Mouse (Mus musculus) lung, postnatal 36 days (tissue): Measurements from ENCODE around the gene P4hb.
"Not testable (repeated sequence)": the region's sequence is repeated elsewhere in the genome, so short reads cannot be mapped to it uniquely, and the experiment has no call there.

Source experiments
- DNase-seq: peaks from one replicate; pipeline ENCODE4 v3.0.0; 2022; ENCODE audit warnings: mixed read lengths

P4hb gene

DNA sequence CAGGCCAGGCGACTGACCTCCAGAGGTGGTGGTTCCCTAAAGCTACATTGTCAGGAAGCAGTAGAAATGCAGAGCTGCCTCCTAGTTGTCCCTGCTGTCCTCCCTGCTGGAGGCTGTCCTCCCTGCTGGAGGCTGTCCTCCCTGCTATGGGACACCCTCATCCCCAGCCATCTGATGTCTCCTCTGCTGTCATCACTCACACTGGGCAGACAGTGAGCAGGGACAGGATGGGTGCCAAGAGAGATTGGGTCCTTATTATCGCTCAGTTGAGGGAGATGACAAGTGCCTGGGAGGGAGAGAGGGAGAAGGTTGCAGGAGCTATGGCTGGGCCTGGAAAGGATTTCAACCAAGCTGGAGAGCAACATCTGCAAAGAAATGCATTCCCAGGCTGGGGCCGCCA lies 37.9 kb downstream of the P4hb start:
- no peak for DNase-seq

GRCm38 (mm10) chr11:120534093-120534492 lies 39.0 kb downstream of the P4hb start:
- DNase-seq = no peak

DNA sequence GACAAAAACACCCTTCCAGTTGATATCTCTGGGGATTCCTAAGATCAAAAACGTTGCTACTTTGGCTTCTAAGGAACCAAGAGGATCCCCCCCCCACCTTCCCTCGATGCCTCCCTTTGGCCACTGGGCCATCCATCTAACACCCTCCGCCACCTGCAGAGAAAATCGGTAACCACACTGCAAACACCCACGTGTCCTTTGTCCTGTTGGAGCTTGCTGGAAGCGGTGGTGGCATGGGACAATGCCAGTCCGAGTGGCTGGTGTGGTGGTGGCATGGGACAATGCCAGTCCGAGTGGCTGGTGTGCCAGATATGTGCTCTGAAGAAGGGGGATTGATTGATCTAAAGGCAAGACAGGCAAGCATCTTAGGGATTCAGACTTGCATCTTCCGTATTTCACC lies 41.4 kb downstream of the P4hb start:
- no peak for DNase-seq

GRCm38 (mm10) chr11:120530085-120530964 lies 42.7 kb downstream of the P4hb start, which contains the start of gene Gcgr:
TSS of gene Gcgr (plus strand) at chr11:120530699.
- no peak for DNase-seq

DNA sequence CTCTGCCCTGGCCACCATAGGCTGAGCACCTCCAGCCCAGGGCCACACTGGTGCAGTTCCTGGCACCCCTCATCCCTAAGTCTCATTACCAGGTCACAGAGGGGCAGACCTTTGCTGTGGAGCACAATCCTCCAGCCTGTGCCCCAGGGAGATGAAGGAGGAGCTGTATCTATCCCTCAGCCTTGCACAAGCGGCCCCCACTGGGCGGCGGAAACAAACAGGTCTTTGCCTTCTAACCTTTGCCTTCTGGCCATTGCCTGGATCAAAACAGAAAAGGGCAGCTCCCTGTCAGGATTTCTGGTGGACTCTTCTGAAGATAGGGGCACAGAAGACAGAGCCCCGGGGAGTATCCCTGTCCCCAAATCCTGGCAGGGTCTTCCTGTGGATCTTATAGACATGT lies 44.1 kb downstream of the P4hb start:
- no peak for DNase-seq

- no peak for DNase-seq
These were observed 45.2 kb downstream of the P4hb start for GRCm38 (mm10) chr11:120527690-120528354.

GRCm38 (mm10) chr11:120525959-120526358 lies 47.1 kb downstream of the P4hb start:
- DNase-seq = peak; percentile 55

GRCm38 (mm10) chr11:120522581-120522980 lies 50.5 kb downstream of the P4hb start:
- DNase-seq = no peak

DNA sequence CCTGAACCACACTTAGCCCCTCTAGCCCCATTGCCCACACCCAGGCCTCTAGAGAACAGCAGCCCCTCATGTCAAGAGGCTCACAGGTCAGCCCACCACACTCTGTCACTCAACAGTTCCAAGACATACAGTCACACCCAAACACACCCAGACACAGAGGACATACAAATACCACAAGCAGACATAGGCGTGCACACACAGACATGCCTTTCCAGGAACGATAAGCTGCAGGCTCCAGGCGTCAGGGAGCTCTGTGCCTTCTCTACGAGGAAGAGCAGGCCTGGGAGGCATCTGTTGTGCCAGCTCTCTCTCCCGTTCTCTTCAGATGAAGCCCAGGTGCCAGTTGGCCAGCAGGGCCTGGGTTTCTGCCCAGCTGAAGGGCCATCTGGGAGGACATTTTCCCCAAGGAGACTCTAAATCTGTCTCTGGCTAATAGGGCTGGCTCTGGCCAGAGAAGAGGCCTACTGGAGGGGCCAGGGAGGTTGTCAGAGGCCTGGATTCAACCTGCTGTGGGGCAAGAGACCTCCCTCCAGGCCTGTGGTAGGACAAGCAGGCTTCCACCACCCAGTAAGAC lies 52.0 kb downstream of the P4hb start:
- DNase-seq = no peak

DNA sequence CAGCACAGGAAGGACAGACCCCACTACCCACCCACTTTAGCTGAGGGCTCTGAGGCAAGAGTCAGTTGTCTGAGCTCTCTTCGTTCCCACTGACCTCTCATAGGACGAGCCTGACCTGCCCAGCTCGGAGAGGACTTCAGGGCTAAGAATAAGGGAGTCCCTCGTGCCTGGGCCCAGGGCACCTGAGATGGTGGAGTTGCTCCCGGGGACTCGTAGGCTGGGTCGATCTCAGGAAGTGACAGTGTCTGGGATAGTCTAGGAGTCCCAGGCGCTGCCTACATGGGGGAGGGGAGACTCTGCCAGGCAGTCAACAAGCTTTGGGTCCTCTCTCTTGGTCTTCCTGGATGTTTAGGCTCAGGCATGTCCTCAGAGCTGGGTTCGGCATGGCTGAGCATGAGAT lies 52.6 kb downstream of the P4hb start:
- DNase-seq = no peak

- peak; percentile 79 for DNase-seq
These were observed 53.3 kb downstream of the P4hb start for GRCm38 (mm10) chr11:120519738-120520137.

DNA sequence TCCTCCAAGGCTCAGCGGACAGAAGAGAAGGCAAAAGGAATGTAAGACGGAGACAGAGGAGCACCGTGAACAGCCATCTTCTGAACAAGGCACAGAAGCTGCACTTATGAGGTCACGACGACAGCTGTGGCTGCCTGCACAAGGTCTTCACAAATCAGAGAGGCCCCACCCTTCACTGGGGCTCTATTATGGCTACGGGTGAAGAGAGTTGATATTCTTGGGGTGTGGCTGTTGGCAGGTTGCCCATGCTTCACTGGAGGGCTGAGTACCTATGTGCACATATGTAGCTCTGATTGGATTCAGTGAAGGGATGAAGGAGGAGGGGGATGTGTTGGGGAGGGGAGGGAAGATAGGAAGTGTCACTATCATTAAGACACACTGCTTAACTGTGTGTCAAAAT lies 54.5 kb downstream of the P4hb start:
- DNase-seq = no peak

GRCm38 (mm10) chr11:120518027-120518426 lies 55.0 kb downstream of the P4hb start:
- peak; percentile 79 for DNase-seq

- DNase-seq = no peak
These were observed 55.9 kb downstream of the P4hb start for GRCm38 (mm10) chr11:120517147-120517546.

GRCm38 (mm10) chr11:120515611-120516010 lies 57.4 kb downstream of the P4hb start:
- DNase-seq = peak; percentile 93

GRCm38 (mm10) chr11:120514262-120514661 lies 58.8 kb downstream of the P4hb start:
- DNase-seq = not testable (repeated sequence)

DNA sequence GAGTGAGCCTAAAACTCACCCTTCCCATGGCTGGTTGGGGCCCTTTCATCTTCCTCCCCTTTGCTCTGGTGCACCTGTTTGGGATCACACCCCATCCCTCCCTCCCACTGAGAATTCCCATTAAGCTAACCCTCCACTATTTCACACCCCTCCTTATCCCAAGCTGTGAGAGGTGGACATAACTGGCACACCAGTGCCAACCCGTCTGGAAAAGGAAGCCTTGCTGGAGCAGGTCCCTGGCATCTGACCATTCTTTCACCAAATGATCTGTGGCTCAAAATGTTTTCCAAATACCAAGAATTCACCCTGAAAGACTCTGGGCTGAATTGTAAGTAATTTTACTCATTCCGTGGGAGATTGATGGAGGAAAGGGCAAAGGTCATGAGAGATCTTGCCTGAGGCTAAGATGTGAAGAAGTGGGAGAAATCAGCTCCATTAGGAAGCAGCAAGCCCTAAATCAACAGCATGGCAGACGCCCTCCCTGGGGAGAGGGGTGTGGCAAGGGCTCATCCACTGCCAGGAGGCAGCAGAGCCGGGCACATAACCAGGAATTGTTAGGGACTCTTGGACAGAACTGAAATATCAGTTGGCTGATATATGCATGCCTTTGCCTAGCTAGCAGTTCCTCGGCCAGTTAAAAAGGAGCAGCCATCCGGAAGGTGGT lies 60.1 kb downstream of the P4hb start:
- no peak for DNase-seq

DNA sequence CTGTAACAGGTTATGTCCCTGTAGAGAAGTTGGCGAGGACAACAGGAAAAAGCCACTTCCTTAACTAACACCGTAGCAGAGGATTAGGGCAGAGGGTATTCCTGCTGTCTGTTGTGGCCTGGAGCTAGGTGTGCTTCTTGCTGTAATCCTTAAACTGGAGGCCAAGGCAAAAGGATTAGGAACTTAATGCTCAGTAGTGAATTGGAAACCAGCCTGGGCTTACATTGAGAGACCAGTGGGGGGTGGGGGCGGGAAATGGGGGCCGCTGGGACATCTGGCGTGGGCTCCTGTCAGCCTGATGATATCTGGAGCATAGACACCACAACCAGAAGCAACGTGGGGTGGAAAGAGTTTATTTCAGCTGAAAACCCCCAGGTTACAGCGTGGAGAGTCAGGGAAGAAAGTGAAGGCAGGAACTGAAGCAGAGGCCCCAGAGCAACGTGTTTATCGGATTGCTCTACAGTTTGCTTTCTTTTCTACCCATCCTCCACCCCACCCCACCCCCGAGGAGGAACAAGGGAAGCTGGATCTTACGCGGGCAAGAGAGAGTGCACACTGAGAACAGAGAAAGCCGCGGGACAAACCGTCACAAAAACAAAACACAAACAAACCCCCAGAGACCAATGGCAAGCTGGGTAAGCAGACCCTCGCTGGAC lies 62.5 kb downstream of the P4hb start:
- no peak for DNase-seq
